Mouse (Mus musculus): ENCODE data around the gene Txnrd2. TPM values are rescaled to one million over a fixed set of nuclear protein-coding genes. Genes with fewer than 3 reads are reported as not detected.

Gene Txnrd2
- total RNA-seq, 1 experiment: 7.9 TPM

DNA sequence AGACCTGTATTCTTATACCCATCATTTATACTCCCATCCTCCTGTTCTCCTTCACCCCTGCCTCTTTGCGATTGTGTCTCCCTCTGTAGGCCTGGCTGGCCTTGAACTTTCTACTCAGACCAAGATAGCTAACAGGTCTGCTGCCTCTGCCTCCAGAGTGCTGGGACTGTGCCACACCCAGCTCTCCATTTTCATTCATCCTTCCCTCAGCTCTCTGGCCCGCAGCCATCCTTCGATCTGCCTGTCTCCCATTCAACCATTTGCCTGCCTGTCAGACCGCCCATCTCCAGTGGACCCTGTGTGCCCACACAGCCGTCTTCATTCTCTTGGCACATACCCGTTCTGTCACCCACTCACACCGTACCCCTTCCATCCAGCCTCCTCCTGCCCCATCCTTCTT, 42.0 kb upstream of the Txnrd2 start:
- in situ Hi-C loops (cut with MboI; ENCODE audit: low sequenced_read_pairs in 2 of 2, unreplicated experiment in 2 of 2): no loop called here
- DNase-seq (ENCODE audit: low read depth, low spot score): no peak
- TF ChIP-seq CHD2 (IDR thresholded peaks at IDR 0.05; ENCODE audit: low read depth, low read length) (no peak), ZC3H11A (IDR thresholded peaks at IDR 0.05; ENCODE audit: borderline replicate concordance, low read depth, low read length) (no peak), MAFK (IDR thresholded peaks at IDR 0.05; ENCODE audit: insufficient read depth, low read depth, low read length) (no peak), HCFC1 (IDR thresholded peaks at IDR 0.05; ENCODE audit: borderline replicate concordance, insufficient read depth, low read length) (no peak), ZNF384 (IDR thresholded peaks at IDR 0.05; ENCODE audit: low read depth, low read length) (no peak)
- peak overlapping the region; percentile 22; the same call in 1 of the 2 replicates for H3K27ac ChIP-seq (ENCODE audit: insufficient read depth, low read depth, low read length, poor library complexity, severe bottlenecking)
- peaks cover 14 to 42% of the 10 kb centered on the region in 2 experiments; a peak in 3 of 4 replicates for H3K4me1 ChIP-seq (ENCODE audit: control insufficient read depth in 2 of 2, insufficient read depth in 2 of 2, low read length in 2 of 2, poor library complexity in 1 of 2)
- no peaks in the 10 kb centered on the region for H3K9me3 ChIP-seq (ENCODE audit: control insufficient read depth, insufficient read depth, low read depth, low read length)
- H3K4me3 ChIP-seq (ENCODE audit: insufficient read depth in 1 of 2, low read depth in 1 of 2, low read length in 2 of 2, poor library complexity in 1 of 2, severe bottlenecking in 1 of 2): no peak overlapping the region
- H3K9ac ChIP-seq (ENCODE audit: insufficient read depth, low read depth, low read length, poor library complexity, severe bottlenecking): no peak overlapping the region; the same call in 1 of the 2 replicates
- no peaks in the 10 kb centered on the region for H3K36me3 ChIP-seq (ENCODE audit: control insufficient read depth, insufficient read depth, low read length, poor library complexity, severe bottlenecking)

DNA sequence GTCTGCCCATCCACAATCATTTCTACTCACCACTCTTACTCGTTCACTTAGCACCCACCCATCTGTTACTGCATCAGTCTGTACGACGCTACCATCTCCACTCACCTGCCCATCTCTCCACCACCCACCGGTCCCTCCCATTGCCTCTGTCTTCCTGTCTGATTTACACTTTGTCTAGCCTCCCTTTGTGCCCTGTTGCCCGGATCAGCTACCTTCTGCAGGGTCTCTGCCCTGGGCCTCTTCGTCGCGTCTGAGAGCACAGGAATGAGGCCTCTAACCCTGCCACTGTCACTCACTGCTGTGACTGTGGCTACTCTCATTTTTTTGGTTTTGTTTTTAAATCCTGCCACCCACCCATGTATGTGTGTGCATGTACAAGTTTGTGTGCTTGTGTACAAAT, 41.5 kb upstream of the Txnrd2 start:
- DNase-seq (ENCODE audit: low read depth, low spot score): no peak
- Histone ChIP-seq H3K36me3 (ENCODE audit: control insufficient read depth, insufficient read depth, low read length, poor library complexity, severe bottlenecking) (no peaks in the 10 kb centered on the region), H3K9me3 (ENCODE audit: control insufficient read depth, insufficient read depth, low read depth, low read length) (no peaks in the 10 kb centered on the region), H3K4me1 (ENCODE audit: control insufficient read depth in 2 of 2, insufficient read depth in 2 of 2, low read length in 2 of 2, poor library complexity in 1 of 2) (peaks cover 14 to 42% of the 10 kb centered on the region in 2 experiments; a peak in 3 of 4 replicates), H3K9ac (ENCODE audit: insufficient read depth, low read depth, low read length, poor library complexity, severe bottlenecking) (no peak overlapping the region), H3K27ac (ENCODE audit: insufficient read depth, low read depth, low read length, poor library complexity, severe bottlenecking) (no peak overlapping the region), H3K4me3 (ENCODE audit: insufficient read depth in 1 of 2, low read depth in 1 of 2, low read length in 2 of 2, poor library complexity in 1 of 2, severe bottlenecking in 1 of 2) (no peak overlapping the region)
- in situ Hi-C loops (cut with MboI; ENCODE audit: low sequenced_read_pairs in 2 of 2, unreplicated experiment in 2 of 2): no loop called here
- TF ChIP-seq MAFK (IDR thresholded peaks at IDR 0.05; ENCODE audit: insufficient read depth, low read depth, low read length) (no peak), ZNF384 (IDR thresholded peaks at IDR 0.05; ENCODE audit: low read depth, low read length) (no peak), CHD2 (IDR thresholded peaks at IDR 0.05; ENCODE audit: low read depth, low read length) (no peak), HCFC1 (IDR thresholded peaks at IDR 0.05; ENCODE audit: borderline replicate concordance, insufficient read depth, low read length) (no peak), ZC3H11A (IDR thresholded peaks at IDR 0.05; ENCODE audit: borderline replicate concordance, low read depth, low read length) (no peak)

DNA sequence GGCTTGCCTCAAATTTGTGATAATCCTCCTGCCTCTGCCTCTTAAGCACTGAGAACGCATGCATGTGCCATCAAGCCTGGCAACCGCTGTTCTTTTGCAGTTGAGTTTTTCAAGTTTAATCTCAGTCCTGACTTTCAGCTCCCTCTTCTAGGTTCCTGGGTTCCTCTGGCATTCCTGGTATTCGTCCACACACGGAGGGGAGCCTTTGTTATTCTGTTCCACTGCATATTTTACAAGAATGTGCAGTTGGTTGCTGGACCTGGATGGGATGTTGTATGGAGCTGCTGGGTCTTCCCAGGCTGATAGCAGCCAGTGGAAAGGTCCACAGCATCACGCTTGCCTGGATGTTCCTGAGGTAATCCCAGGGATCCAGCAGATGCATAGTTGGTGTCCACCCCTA, 40.8 kb upstream of the Txnrd2 start:
- Histone ChIP-seq H3K27ac (ENCODE audit: insufficient read depth, low read depth, low read length, poor library complexity, severe bottlenecking) (no peak overlapping the region), H3K4me3 (ENCODE audit: insufficient read depth in 1 of 2, low read depth in 1 of 2, low read length in 2 of 2, poor library complexity in 1 of 2, severe bottlenecking in 1 of 2) (no peak overlapping the region), H3K9ac (ENCODE audit: insufficient read depth, low read depth, low read length, poor library complexity, severe bottlenecking) (no peak overlapping the region), H3K9me3 (ENCODE audit: control insufficient read depth, insufficient read depth, low read depth, low read length) (no peaks in the 10 kb centered on the region), H3K4me1 (ENCODE audit: control insufficient read depth in 2 of 2, insufficient read depth in 2 of 2, low read length in 2 of 2, poor library complexity in 1 of 2) (peaks cover 14 to 42% of the 10 kb centered on the region in 2 experiments; a peak in 3 of 4 replicates), H3K36me3 (ENCODE audit: control insufficient read depth, insufficient read depth, low read length, poor library complexity, severe bottlenecking) (no peaks in the 10 kb centered on the region)
- no peak for DNase-seq (ENCODE audit: low read depth, low spot score)
- in situ Hi-C loops (cut with MboI; ENCODE audit: low sequenced_read_pairs in 2 of 2, unreplicated experiment in 2 of 2): no loop called here
- TF ChIP-seq CHD2 (IDR thresholded peaks at IDR 0.05; ENCODE audit: low read depth, low read length) (no peak; the same call in 1 of the 2 replicates), ZC3H11A (IDR thresholded peaks at IDR 0.05; ENCODE audit: borderline replicate concordance, low read depth, low read length) (no peak), MAFK (IDR thresholded peaks at IDR 0.05; ENCODE audit: insufficient read depth, low read depth, low read length) (no peak), HCFC1 (IDR thresholded peaks at IDR 0.05; ENCODE audit: borderline replicate concordance, insufficient read depth, low read length) (no peak), ZNF384 (IDR thresholded peaks at IDR 0.05; ENCODE audit: low read depth, low read length) (no peak)

DNA sequence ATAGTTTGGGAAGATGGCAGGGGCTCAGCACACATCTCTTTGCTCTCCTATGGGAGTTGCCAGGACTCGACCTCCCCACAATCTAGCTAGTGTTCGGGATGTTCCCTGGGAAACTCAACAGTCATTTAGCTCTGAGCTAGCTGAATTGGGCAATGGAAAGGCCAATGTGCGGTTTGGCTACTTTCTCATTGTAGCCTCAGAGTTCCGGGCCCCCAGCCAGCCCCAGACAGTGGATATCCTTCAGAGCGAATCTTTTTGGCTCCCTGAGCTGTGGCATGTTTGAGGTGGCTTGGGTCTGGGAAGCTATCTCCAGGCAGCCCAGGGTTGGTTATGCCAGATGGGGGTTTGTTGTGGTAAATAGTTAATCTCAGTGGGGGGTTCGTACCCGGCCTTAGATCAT, 39.7 kb upstream of the Txnrd2 start:
- peaks cover 14 to 43% of the 10 kb centered on the region in 2 experiments; a peak in 3 of 4 replicates for H3K4me1 ChIP-seq (ENCODE audit: control insufficient read depth in 2 of 2, insufficient read depth in 2 of 2, low read length in 2 of 2, poor library complexity in 1 of 2)
- 0 out of 2 replicates have a peak overlapping the region, but pooled peaks have one; percentile 36 for H3K27ac ChIP-seq (ENCODE audit: insufficient read depth, low read depth, low read length, poor library complexity, severe bottlenecking)
- H3K4me3 ChIP-seq (ENCODE audit: insufficient read depth in 1 of 2, low read depth in 1 of 2, low read length in 2 of 2, poor library complexity in 1 of 2, severe bottlenecking in 1 of 2): no peak overlapping the region

More for the DNA sequence above, 39.7 kb upstream of the Txnrd2 start:
- TF ChIP-seq CHD2 (IDR thresholded peaks at IDR 0.05; ENCODE audit: low read depth, low read length) (no peak), ZNF384 (IDR thresholded peaks at IDR 0.05; ENCODE audit: low read depth, low read length) (no peak), MAFK (IDR thresholded peaks at IDR 0.05; ENCODE audit: insufficient read depth, low read depth, low read length) (no peak), ZC3H11A (IDR thresholded peaks at IDR 0.05; ENCODE audit: borderline replicate concordance, low read depth, low read length) (no peak), HCFC1 (IDR thresholded peaks at IDR 0.05; ENCODE audit: borderline replicate concordance, insufficient read depth, low read length) (no peak)
- DNase-seq (ENCODE audit: low read depth, low spot score): no peak
- in situ Hi-C loops (cut with MboI; ENCODE audit: low sequenced_read_pairs in 2 of 2, unreplicated experiment in 2 of 2): no loop called here
- no peaks in the 10 kb centered on the region for H3K9me3 ChIP-seq (ENCODE audit: control insufficient read depth, insufficient read depth, low read depth, low read length)
- H3K36me3 ChIP-seq (ENCODE audit: control insufficient read depth, insufficient read depth, low read length, poor library complexity, severe bottlenecking): no peaks in the 10 kb centered on the region
- H3K9ac ChIP-seq (ENCODE audit: insufficient read depth, low read depth, low read length, poor library complexity, severe bottlenecking): no peak overlapping the region

Data from ES-E14 (cell line).